Mouse (Mus musculus) 416B (cell line): Measurements from ENCODE around the gene Stk38l.

ENCODE experiments used
- DNase-seq: peaks from one replicate; pipeline ENCODE4 v3.0.0; 2011; ENCODE audit warnings: low read depth

The Stk38l gene

GRCm38 (mm10) chr6:146724581-146725383, at the start of gene Stk38l:
TSS of gene Stk38l (plus strand) at chr6:146724995.
- peak; percentile 98 for DNase-seq

DNA sequence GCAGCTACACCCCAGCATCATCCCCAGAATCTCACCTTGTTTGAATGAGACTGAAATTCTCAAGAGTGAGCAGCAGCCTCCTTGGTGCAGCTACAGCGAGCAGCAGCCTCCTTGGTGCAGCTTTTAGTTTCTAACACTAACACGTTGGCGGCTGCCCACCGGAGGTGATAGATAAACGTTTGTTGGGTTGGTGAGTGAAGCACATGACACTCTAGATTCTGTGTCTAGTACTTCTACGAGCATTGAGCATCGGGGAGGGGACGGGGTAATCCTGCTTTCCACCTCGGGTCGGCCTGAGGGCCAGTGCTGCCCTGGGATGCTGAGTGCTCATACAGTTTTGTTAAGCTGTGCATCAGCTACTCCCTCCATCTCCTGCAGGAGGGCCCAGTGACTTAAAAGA, 47.9 kb upstream of the Stk38l start:
- DNase-seq, result no peak

DNA sequence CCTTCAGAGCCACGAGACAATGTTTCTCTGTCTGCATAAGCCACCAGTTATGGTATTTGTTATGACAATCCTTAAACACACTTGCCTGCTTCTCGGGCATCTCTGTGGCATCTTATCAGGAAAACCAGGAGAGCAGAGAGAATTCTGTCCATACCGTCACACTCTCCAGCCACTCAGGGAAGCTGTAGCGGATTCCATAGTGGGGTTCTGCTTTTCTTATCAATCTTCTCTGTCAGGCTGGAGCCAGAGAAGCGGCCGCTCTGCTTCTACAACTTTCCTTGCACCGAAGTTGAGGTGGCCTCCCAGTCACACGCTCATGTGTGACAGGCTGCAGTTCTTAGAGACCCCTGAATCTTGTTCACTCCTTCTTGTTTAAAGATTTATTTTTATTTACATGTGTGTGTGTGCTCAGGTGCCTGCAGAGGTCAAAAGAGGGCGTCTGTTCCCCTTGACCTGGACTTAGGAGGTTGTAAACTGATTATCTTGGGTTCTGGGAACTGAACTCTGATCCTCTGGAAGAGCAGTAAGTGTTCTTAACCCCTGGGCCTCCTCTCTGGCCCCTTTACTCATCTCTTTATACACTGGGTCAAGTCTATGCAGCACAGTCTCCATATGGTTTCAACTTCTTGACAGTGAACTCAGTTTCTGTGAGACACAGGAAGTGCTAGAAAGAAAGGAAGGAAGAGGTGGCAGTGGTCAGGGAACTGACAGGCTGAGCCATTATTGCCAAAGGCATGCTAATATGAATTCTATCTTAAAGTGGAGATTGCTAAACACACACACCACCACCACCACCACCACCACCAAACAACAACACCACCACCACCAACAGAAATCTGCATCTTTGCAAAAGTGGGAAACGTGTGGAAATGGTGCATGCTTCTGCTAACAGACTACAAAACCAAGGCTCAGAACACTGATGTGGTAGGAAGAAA, 46.4 kb upstream of the Stk38l start:
- DNase-seq, result peak; percentile 85

DNA sequence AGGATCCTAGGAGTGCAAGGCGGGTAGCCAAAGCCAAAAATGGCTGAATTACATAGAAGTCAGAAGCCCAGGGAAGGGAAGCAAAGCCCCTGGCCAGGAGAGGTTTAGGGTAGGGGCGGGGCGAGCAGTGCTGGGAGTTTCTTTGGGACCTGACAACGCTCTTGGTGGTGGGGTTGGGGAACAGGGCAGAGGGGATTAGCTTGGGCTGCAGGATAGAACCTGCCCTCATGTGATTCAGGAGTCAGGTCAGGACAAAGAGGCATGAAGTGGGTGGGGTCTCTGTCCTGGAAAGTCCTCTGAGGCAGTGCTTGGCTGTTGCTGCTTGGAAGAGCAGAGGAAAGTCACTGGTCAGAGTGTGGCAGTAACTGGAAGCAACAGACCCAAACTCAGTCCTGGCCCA, 40.9 kb upstream of the Stk38l start:
- DNase-seq, result no peak

- no peak for DNase-seq
These were observed 39.0 kb upstream of the Stk38l start for GRCm38 (mm10) chr6:146685781-146686308.

DNA sequence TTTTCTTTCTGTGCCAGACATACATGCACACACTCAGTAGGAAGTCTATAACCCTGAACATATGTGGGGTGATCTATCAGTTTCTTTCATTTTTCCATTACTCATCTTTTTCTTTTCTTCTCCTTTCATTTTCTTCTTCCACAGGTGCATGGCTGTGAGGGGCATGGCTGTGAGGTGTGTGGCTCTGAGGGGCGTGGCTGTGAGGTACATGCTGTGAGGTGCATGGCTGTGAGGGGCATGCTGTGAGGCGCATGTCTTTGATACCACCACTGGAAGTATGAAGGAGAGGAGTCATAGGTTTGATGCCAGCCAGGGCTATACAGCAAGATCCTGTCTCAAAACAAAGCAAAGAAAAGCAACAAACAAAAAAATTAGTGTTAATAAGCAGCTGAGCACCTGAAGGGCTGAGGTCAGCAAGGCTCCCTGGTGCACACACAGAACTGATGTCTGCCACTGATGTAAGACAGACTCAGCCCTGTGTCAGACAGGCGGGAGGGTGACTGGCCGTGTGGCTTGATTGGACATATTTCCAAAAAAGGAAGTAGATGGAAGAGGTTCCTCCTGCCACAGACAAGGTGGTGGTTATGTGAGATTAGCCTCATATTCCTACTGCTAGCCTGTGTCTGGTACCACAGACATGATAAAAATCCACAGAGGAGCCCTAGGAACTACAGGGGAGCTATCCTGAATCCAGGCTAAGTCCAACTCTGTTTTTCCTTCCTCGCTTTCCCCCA, 38.2 kb upstream of the Stk38l start:
- DNase-seq, result peak; percentile 88

- peak; percentile 67 for DNase-seq
These were observed 36.8 kb upstream of the Stk38l start for GRCm38 (mm10) chr6:146688010-146688409.

DNA sequence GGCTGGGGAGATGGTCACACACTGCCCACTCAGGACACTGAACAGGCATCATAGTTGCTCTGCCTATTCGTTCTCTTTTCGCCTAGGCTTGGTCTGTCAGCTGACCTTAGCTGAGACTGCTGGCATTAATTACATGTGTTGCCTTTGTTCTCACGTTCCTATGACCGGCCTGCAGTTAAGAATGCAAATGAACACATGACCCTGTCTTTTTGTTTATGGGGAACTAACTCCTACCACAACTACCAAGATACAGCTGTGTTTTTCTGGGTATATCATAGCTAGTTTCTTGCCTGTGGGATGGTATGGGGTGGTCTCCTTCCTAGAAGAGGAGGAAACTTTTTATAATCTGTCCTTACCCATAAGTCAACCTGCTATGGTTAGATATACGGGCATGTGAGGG, 35.9 kb upstream of the Stk38l start:
- DNase-seq, result no peak

DNA sequence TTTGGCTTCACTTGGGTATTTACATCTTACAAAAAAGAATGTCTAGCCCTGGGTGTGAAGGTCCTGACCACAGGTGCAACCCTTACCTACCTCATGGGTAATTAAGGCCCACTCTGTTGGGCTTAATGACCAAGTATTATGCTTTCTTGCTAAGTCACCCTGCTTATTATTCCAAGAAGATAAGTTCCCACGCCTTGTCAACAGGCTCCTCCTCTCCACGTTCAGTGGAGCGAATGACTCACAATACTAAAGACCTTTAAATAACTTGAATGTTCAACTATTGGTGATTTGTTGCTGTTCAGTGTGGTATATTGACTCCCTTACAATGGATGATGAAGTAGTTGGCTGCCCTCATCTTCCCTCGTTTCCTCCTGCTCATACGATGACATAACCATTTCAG, 27.0 kb upstream of the Stk38l start:
- DNase-seq, result peak; percentile 47

GRCm38 (mm10) chr6:146698376-146698775, 26.4 kb upstream of the Stk38l start:
- no peak for DNase-seq

DNA sequence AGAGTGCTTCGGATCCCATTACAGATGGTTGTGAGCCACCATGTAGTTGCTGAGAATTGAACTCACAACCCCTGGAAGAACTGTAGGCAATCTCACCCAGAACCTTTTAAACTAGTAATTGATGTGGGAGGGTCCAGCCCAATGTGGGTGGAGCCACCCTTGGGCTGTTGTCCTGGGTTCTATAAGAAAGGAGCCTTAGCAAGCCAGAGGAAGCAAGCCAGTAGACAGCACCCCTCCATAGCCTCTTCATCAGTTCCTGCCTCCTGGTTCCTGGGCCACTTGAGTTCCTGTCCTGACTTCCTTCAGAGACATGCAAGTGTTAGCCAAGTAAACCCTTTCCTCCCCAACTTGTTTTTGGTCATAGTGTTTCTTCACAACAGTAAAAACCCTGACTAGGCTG, 24.3 kb upstream of the Stk38l start:
- no peak for DNase-seq

DNA sequence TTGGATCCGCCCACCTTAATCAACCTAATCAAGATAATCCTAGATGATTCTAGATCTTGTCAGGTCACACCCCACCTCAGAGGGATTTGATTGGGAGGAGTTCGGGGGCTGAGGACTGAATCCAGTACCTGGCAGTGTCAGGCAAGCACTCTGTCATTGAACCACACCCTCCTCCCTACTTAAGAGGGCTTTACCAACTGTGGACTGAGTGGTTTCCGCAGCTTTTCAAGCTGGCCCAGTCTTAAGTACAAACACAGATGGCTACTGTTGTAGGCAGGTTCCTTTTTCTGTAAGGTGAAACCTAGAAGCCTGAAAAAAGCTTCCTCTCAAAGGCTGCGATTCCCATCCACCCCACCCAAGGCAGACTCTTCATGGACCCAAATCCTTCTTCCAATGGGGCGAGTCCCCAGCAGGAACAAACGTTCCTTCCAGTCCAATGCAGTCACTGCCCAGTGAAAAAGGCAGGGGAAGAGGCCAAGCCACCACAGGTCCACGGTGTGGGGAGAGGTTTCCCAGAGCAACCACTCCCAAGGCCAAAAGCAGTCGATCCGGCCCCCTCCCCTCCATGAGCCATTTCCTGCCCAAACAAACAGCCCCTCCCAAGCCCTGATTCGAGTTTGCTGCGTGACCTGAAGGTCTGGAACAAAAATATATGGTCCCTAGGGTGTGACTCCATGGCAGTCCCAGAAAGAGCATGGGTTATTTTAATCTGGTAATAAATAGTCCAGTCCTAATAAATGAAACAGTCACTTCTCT, 22.5 kb upstream of the Stk38l start:
- DNase-seq, result peak; percentile 61

- no peak for DNase-seq
These were observed 21.4 kb upstream of the Stk38l start for GRCm38 (mm10) chr6:146703351-146703750.

DNA sequence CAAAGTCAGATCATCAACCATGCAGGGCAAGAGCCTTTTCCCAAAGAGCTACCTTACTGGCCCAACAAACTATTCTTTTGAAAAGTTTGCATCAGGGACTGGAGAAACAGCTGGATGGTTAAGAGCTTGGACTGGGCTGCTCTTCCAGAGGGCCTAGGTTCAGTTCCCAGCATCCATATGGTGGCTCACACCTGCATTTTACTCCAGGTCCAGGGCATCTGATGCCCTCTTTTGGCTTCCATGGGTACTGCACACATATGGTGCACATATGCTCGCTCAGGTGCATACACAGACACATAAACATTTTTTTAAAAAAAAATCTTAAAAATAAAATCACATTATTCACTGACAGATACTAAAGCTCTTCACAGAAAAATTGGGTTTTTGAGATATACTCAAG, 19.2 kb upstream of the Stk38l start:
- DNase-seq, result no peak

GRCm38 (mm10) chr6:146719606-146720005, 5.2 kb upstream of the Stk38l start:
- DNase-seq, result no peak

DNA sequence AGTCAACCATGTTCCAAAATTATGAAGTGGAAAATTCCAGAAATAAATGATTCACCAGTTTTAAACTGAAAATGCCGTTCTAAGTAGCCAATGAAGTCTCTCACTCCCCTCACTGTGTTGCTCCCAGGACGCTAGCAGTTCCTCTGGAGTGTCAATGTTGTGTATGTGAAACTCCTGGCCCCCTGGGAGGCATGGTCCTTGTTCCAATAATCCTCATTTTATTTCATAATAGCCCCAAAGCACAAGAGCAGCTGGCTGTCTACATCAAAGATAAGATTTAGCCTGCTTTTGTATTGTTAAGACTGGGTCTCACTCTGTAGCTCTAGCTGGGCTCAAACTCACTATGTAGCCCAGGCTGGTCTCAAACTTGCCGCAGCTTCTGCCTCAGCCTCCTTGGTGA, 990 bp upstream of the Stk38l start:
- no peak for DNase-seq

DNA sequence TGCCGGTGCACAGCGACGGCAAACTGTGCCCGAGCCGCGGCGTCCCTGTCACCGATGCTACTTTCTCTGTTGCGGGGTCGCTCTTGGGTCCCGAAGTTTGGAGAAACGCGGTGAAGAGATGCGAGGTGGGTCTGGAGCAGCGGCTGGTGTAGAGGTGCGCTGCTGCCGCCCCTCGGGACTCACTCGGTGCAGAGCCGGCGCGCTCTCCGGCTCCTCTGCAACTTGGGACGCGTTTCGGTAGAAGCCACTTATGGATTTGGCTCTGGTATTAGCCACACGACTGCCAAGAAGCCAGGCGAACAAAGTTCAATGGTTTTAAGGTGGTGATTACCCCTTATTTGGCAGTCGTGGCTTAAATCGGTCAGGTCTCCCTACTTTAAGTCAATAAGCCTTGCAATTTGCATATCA, 593 bp downstream of the Stk38l start:
- DNase-seq, result peak; percentile 62

GRCm38 (mm10) chr6:146731031-146731430, 6.2 kb downstream of the Stk38l start:
- no peak for DNase-seq

GRCm38 (mm10) chr6:146731692-146732091, 6.9 kb downstream of the Stk38l start:
- no peak for DNase-seq

GRCm38 (mm10) chr6:146732232-146732631, 7.4 kb downstream of the Stk38l start:
- no peak for DNase-seq

DNA sequence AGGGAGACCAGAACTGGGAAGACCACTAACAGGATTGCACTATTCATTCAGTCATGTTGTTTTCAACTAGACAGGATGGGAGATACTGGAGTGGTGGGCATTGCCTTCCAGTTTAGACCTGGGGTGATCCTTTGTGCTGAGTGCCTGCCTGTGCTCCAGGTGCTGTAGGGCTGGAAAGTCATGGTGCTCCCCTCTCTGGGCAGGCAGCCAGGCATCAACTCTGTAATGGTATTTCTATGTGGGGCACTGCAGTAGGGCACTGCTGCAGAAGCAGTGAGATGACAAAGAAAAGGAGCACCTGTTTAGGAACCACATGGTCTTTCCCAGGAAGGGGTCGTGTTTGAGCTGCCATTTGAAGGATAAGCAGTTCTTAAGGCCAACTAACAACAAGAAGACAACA, 7.9 kb downstream of the Stk38l start:
- DNase-seq, result no peak
